Mouse (Mus musculus) mammary gland, adult 2 months (tissue): ENCODE measurements around the gene Fut2. TPM values are rescaled to one million over a fixed set of nuclear protein-coding genes. Genes with fewer than 3 reads are reported as not detected.

Source experiments
- polyA plus RNA-seq: library from polyadenylated mRNA; depleted of rRNA; stranded (reverse); fragments of >200 nt; gene quantifications from 2 replicates; pipeline ENCODE4 v1.2.3, GENCODE M21; 2012; ENCODE audit warnings: low replicate concordance; rRNA removed

Fut2 gene
- polyA plus RNA-seq, result 0.16 and 1.4 TPM in 2 replicates

DNA sequence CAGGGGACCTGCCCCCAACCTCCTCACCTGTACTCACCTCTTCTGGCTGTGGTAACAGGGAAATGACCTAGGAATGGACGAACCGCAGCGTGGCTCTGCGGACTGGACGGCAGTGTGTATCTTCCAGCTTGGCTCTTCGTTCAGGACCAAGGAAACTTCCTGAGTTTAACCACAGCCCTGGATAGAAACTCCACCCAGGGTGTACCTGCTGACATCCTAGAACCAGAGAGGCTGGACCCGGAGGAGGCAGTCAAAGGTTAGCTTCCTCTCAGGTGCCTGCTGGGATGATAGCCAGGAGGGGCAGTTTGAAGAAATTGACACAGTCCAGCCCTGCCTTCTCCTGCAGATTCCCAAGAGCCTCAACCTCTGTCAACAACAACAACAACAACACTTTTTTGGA lies at the start of gene Fut2:
TSS of gene Fut2 (minus strand) at position 234 of the 400 bp plus-strand sequence.

GRCm38 (mm10) chr7:45715090-45715708 lies 49.0 kb upstream of the Fut2 start, which contains the start of gene Rpl18:
Gene Rpl18, plus strand, starts transcription at chr7:45715457.

DNA sequence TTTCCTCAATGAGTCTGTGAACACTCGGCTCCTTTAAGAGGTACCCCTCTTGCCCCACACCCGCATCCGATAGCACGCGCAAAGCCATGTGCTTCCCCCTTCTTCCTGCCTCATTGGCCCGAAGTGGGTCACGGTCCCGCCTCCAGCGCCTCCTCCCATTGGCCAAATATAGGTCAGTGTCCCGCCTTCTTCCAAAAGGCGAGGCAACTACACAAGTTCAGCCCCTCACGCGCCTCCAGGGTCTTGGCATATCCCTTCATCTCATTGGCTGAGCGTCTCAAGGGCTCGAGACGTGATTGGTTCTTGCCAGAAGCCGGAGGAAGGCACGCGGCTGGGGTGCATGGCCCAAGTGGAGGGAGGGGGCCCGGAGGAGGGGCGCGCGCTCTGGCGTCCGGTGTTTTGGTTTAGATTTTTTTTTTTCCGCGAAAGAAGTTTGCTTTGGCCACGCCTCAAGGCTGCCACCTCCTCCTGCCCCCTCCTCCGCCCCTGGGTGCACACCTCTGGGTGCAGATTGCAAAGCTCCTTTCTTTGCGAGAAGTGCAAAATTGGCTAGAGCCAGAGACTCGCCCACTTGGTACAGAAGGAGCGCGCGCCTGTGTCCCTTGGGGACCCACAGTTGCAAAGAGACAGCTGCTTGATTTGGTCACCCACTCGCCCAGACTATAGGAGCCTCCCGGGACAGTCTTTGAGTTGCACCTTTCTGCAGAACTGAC lies 38.7 kb upstream of the Fut2 start, which contains the start of gene Dbp:
TSS of gene Dbp (plus strand) at position 359 of the 713 bp plus-strand sequence.

GRCm38 (mm10) chr7:45699523-45700141 lies 33.4 kb upstream of the Fut2 start, which contains the start of gene Car11:
Gene Car11, plus strand, starts transcription at chr7:45699843.

GRCm38 (mm10) chr7:45693921-45694591 lies 27.9 kb upstream of the Fut2 start, which contains the start of gene Sec1:
Gene Sec1, minus strand, starts transcription at chr7:45694402.

DNA sequence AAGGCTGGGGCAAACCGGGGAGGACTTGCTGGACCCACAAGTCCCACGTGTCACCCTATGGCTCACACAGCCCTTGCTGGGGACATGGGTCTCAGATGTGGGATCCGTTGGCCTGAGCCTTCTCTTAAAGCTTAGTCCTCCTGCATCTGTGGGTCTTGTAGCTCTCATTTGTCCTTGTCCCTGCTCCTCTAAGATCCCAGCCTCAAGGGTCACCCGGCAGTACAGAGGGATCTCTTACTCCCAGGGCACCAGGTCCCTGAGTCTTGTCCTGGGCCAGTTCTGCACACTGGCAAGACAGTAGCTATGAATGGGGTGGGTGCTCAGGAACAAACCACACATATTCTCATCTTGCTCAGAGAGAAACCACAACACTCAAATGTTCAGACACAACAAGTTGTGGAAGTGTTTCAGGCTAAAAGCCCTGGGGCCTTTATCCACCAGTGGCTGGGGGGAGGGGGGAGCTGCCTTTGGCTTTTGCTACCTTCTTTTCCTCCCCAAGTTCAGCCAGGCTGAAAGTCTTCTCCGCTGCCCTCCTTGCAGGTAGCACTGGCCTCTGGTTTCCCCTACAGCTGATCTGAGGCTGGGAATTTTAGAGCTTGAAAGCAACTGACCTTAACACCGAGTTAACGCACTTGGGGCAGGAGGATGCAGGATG lies 17.3 kb upstream of the Fut2 start, which contains the start of gene Ntn5:
TSS of gene Ntn5 (plus strand) at position 627 of the 655 bp plus-strand sequence.

DNA sequence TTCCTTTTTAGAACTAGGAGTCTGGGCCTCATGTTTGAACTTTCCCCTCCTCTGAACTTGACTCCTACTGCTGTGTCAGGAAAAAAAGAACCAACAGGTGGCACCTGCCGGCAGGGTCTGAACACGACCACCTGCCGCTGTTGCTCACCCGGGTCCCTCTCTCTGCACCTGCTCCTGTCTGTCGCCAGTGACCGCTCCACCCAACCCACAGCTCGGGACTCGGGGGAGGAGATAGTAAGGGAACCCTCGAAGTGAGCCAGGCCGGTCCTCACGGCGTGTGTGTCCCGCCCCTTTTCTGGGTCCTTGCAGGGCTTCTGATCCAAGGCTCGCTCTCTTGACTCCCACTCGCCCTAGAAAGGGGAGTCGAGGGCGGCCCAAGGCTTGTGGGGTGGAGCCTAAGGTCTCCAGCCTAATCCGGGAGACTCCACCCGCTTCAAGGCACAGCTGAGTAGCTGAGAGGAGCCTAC lies 26.6 kb downstream of the Fut2 start, which contains the start of gene Mamstr:
TSS of gene Mamstr (plus strand) at position 417 of the 467 bp plus-strand sequence.

DNA sequence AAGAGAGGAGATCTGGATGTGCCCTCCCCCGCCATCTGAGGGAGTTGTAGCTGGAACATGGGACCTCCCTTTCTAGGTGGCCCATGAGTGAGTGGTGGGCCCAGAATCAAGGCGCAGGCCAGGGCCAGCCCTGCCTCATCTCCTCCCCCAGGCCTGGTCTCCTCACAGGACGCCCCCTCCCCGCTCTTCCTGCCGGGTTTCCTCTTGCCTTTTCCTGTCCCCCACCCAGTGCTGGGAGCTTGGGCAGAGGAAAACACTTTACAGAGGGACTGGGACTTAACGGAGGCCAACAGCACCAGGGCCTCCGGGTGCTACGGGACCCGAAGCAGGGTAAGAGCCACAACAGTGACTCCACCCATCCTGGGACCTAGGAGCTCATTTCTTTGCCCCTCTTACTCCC lies 38.9 kb downstream of the Fut2 start, which contains the start of gene Rasip1:
TSS of gene Rasip1 (plus strand) at position 228 of the 400 bp plus-strand sequence.

GRCm38 (mm10) chr7:45621443-45621842 lies 44.8 kb downstream of the Fut2 start, which contains the start of gene Izumo1:
Gene Izumo1, plus strand, starts transcription at chr7:45621811.

GRCm38 (mm10) chr7:45617042-45617695 lies 49.0 kb downstream of the Fut2 start, which contains the start of gene Fut1:
Gene Fut1, plus strand, starts transcription at chr7:45617289.

Other genes with a start within 250 kb of the Fut2 start
- 1.4 and 1.5 TPM in 2 replicates for gene Lhb, start 245.6 kb downstream of the Fut2 start, polyA plus RNA-seq
- gene Gys1, start 231.6 kb downstream of the Fut2 start, polyA plus RNA-seq, result 137 and 248 TPM in 2 replicates
- 51.4 and 66.8 TPM in 2 replicates for gene Ruvbl2, start 228.3 kb downstream of the Fut2 start, polyA plus RNA-seq
- gene Ftl1, start 206.5 kb downstream of the Fut2 start, polyA plus RNA-seq, result 3,321 and 4,005 TPM in 2 replicates
- 92.1 and 140 TPM in 2 replicates for gene Bax, start 199.5 kb downstream of the Fut2 start, polyA plus RNA-seq
- gene Tulp2, start 184.5 kb downstream of the Fut2 start, polyA plus RNA-seq, result 0.16 TPM in 1 of 2 replicates, not detected in the other
- 10.3 TPM in 1 of 2 replicates, not detected in the other for gene Gm45808, start 179.6 kb downstream of the Fut2 start, polyA plus RNA-seq
- gene Dhdh, start 177.6 kb downstream of the Fut2 start, polyA plus RNA-seq, result 15.8 and 23.4 TPM in 2 replicates
- 431 and 432 TPM in 2 replicates for gene Nucb1, start 156.0 kb downstream of the Fut2 start, polyA plus RNA-seq
- 34.6 and 48.5 TPM in 2 replicates for gene Ppp1r15a, start 140.1 kb downstream of the Fut2 start, polyA plus RNA-seq
- gene Plekha4, start 140.1 kb downstream of the Fut2 start, polyA plus RNA-seq, result 29.9 and 34.7 TPM in 2 replicates
- 4.9 and 5.8 TPM in 2 replicates for gene Hsd17b14, start 111.5 kb downstream of the Fut2 start, polyA plus RNA-seq
- gene Bcat2, start 96.2 kb downstream of the Fut2 start, polyA plus RNA-seq, result 142 and 145 TPM in 2 replicates
- 0.67 and 0.88 TPM in 2 replicates for gene Fgf21, start 50.9 kb downstream of the Fut2 start, polyA plus RNA-seq
- gene Fut1, start 49.1 kb downstream of the Fut2 start, polyA plus RNA-seq, result 0.12 and 0.72 TPM in 2 replicates
- gene Izumo1, start 44.6 kb downstream of the Fut2 start, polyA plus RNA-seq, result 0.49 and 0.54 TPM in 2 replicates
- 32.4 and 54.6 TPM in 2 replicates for gene Rasip1, start 38.9 kb downstream of the Fut2 start, polyA plus RNA-seq
- gene Mamstr, start 26.4 kb downstream of the Fut2 start, polyA plus RNA-seq, result 5.6 and 22.3 TPM in 2 replicates
- gene Ntn5, start 17.6 kb upstream of the Fut2 start, polyA plus RNA-seq, result 0.72 and 2.4 TPM in 2 replicates
- gene Sec1, start 28.0 kb upstream of the Fut2 start, polyA plus RNA-seq, result 0.72 and 0.76 TPM in 2 replicates
- 14.2 and 17.5 TPM in 2 replicates for gene Car11, start 33.4 kb upstream of the Fut2 start, polyA plus RNA-seq
- 57.0 and 110 TPM in 2 replicates for gene Dbp, start 38.7 kb upstream of the Fut2 start, polyA plus RNA-seq
- gene Rpl18, start 49.1 kb upstream of the Fut2 start, polyA plus RNA-seq, result 1,150 and 1,812 TPM in 2 replicates
- 50.2 and 90.3 TPM in 2 replicates for gene Sphk2, start 51.6 kb upstream of the Fut2 start, polyA plus RNA-seq
- 1.9 and 3.4 TPM in 2 replicates for gene Fam83e, start 54.8 kb upstream of the Fut2 start, polyA plus RNA-seq
- gene Spaca4, start 59.4 kb upstream of the Fut2 start, polyA plus RNA-seq, result 0.29 and 0.37 TPM in 2 replicates
- gene Lmtk3, start 117.3 kb upstream of the Fut2 start, polyA plus RNA-seq, result 3.9 and 7.3 TPM in 2 replicates
- 2.4 and 4.2 TPM in 2 replicates for gene Sult2b1, start 118.3 kb upstream of the Fut2 start, polyA plus RNA-seq
- gene Cyth2, start 148.2 kb upstream of the Fut2 start, polyA plus RNA-seq, result 30.1 and 42.3 TPM in 2 replicates
- 4.8 and 9.6 TPM in 2 replicates for gene Kcnj14, start 158.4 kb upstream of the Fut2 start, polyA plus RNA-seq
- gene Grwd1, start 164.6 kb upstream of the Fut2 start, polyA plus RNA-seq, result 14.9 and 20.4 TPM in 2 replicates
- 193 and 506 TPM in 2 replicates for gene Kdelr1, start 206.4 kb upstream of the Fut2 start, polyA plus RNA-seq
- gene Grin2d, start 212.0 kb upstream of the Fut2 start, polyA plus RNA-seq, result 1.3 and 3.6 TPM in 2 replicates
- 0.26 TPM in 1 of 2 replicates, not detected in the other for gene Syngr4, start 230.3 kb upstream of the Fut2 start, polyA plus RNA-seq
- 138 and 156 TPM in 2 replicates for gene Tmem143, start 230.5 kb upstream of the Fut2 start, polyA plus RNA-seq